Mouse (Mus musculus): ENCODE measurements at regions not wholly inside any gene's neighbourhood (a gene's known extent, or its start where the extent isn't known, plus 50 kb on each side); places are given as distances from the start of the nearest gene placed in this dataset.

DNA sequence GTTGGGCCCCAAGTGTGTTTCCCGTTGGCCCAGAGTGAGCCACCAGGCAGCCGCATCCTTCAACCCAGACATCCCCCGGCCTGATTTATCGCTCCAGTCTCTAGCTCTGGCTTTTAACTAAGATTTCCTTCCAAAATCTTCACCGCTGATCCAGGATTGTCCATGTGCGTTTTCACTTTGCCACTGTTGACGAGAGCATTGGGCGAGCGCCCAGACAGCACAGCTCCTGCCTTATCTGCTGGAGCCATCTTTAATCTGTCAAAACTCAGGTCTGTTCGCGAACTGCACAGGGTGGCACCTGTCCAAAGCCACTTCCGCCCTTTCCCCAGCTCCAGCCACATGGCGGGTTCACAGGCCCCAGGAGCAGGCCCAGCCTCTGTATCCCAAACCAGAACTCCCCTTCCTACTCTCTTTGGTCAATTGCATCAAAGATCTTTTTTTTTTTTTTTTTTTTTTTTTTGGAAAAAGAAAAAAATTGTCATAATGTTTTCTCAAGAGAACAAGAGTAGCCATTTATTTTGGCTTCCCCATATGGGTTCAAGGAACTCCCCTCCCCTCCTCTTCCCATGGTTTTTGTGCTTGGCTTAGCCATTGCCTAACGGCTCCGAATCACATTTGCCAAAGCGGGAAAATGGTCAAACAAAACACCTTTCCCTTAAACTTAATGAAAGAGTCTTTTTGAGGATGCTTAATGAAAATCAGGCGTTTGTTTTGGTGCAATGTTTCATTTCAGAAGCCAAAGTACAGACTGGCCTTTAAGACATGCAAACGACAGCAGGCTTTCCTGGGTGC is 98.2 kb downstream of the Cyp26a1 start:
- no peak overlapping the region for H3K4me3 ChIP-seq (replicated peaks)
- no peaks in the 10 kb centered on the region for H3K27me3 ChIP-seq
- H3K36me3 ChIP-seq, result no peaks in the 10 kb centered on the region
- peaks cover 4% of the 10 kb centered on the region; the same call in 1 of the 2 replicates for H3K4me1 ChIP-seq (replicated peaks)
- no peak overlapping the region for H3K4me2 ChIP-seq
- ATAC-seq (ENCODE audit: insufficient number of reproducible peaks, insufficient read depth, low FRiP score, low TSS enrichment, low read depth), result no peak
- H3K9me3 ChIP-seq, result no peaks in the 10 kb centered on the region
- H3K27ac ChIP-seq, result no peak overlapping the region
- no peak overlapping the region for H3K9ac ChIP-seq (replicated peaks)
- WGBS, result 87% methylated on average over 18 of the region's 18 CpGs

DNA sequence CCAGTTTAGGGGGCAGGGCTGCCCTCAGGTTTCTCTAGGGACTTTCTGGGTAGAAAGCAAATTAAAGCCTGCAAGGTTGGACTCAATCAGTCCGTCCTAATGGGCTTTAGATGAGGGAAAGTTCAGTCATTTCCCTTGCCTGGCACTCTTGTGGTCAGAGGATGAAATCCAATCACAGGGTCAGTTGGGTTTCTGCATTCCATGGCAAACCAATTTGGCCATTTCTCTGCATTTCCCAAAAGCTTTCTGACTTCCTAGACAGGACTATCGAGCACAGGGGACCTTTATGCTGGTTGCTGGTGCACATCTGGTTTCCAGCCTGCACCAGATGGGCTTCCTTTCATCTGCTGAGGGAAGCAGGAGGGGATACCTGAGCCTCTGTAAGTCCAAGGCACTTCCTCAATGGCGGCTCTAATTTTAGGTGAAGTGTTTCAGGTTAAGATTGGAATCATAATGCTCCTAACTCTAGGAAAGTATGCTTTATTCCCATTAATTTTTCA is 102.6 kb downstream of the Cyp26a1 start:
- 23% methylated on average over 3 of the region's 3 CpGs for WGBS
- H3K9me3 ChIP-seq, result no peaks in the 10 kb centered on the region
- ATAC-seq (ENCODE audit: insufficient number of reproducible peaks, insufficient read depth, low FRiP score, low TSS enrichment, low read depth), result no peak
- H3K9ac ChIP-seq (replicated peaks), result no peak overlapping the region
- no peak overlapping the region for H3K4me3 ChIP-seq (replicated peaks)
- H3K36me3 ChIP-seq, result no peaks in the 10 kb centered on the region
- H3K4me2 ChIP-seq, result no peak overlapping the region
- no peaks in the 10 kb centered on the region for H3K27me3 ChIP-seq
- no peaks in the 10 kb centered on the region for H3K4me1 ChIP-seq (replicated peaks)
- H3K27ac ChIP-seq, result no peak overlapping the region

DNA sequence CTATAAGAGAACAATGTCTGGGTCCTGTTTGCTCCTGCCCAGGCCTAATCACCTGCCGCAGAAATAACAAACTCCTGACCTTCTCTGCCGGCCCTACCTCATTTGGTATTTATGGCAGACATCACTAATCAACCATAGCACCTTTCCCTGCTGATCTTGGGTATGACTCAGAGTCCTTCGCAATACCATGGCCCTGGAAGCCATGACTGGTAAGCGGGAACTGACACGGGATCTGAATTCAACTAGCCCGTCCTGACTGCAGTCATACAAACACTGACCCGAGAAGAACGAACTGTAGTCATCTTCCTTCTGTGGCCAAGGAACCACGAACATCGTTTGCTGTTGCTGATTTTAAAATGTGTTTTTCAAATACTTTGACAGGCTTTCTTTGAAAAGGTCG is 112.1 kb downstream of the Cyp26a1 start:
- peaks cover 8% of the 10 kb centered on the region for H3K4me1 ChIP-seq (replicated peaks)
- no peak overlapping the region for H3K4me2 ChIP-seq
- H3K9ac ChIP-seq (replicated peaks), result no peak overlapping the region
- 81% methylated on average over 11 of the region's 11 CpGs for WGBS
- ATAC-seq (ENCODE audit: insufficient number of reproducible peaks, insufficient read depth, low FRiP score, low TSS enrichment, low read depth), result no peak
- H3K27me3 ChIP-seq, result peaks cover 6% of the 10 kb centered on the region; the same call in 1 of the 2 replicates
- no peaks in the 10 kb centered on the region for H3K9me3 ChIP-seq
- no peak overlapping the region for H3K27ac ChIP-seq
- H3K36me3 ChIP-seq, result no peaks in the 10 kb centered on the region
- no peak overlapping the region for H3K4me3 ChIP-seq (replicated peaks)

DNA sequence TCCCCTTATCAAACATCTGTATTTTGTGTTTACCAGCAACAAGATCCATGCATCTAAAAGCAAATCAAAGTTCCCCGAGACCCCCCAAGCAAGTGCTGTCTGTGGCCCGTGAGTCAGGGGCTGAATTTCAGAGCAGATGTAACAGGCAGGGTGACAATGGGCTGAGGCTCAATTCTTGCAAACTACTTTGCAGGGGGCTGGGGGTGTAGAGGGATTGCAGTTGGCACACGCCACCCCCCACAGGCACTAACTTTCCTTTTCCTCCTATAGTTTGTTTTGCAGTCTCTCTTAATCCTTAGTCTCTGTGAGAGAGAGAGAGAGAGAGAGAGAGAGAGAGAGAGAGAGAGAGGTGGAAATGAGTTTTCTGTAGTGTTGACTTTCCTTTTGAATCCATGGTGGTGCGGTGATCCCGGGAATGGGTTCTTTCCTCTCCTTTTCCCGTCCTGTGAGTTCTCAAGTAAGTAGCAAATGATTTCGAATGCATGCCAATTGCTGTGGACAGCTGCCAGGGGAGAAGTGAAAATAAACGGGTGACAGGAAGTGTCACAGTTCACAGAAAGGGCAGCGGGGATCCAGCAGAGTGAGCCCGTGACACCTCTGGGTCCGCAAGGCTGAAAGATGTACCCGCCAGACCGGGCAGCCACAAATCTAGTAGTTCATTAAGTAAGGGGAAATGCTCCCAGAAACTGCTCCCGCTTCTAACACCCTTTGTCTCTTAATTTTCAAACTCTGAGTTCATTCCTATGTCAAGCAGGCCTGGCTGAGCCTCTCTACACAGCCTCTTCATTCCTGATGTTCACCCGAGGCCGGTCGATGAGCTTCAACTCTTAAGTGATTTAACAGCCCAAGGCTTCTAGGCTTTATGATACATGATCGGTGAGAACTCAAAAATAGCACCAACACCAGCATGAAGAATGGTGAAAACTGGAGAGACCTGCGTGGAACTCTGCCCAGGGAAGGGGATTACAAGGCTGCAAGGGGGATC is 116.8 kb downstream of the Cyp26a1 start:
- no peaks in the 10 kb centered on the region for H3K9me3 ChIP-seq
- H3K27ac ChIP-seq, result 0 out of 2 replicates have a peak overlapping the region, but pooled peaks have one; percentile 0
- peak overlapping the region; percentile 21 for H3K4me2 ChIP-seq
- H3K36me3 ChIP-seq, result no peaks in the 10 kb centered on the region
- peaks cover 6% of the 10 kb centered on the region; the same call in 1 of the 2 replicates for H3K27me3 ChIP-seq
- H3K4me1 ChIP-seq (replicated peaks), result peaks cover 8% of the 10 kb centered on the region
- no peak overlapping the region for H3K9ac ChIP-seq (replicated peaks)
- H3K4me3 ChIP-seq (replicated peaks), result no peak overlapping the region
- no peak for ATAC-seq (ENCODE audit: insufficient number of reproducible peaks, insufficient read depth, low FRiP score, low TSS enrichment, low read depth)
- 15% methylated on average over 19 of the region's 19 CpGs for WGBS

DNA sequence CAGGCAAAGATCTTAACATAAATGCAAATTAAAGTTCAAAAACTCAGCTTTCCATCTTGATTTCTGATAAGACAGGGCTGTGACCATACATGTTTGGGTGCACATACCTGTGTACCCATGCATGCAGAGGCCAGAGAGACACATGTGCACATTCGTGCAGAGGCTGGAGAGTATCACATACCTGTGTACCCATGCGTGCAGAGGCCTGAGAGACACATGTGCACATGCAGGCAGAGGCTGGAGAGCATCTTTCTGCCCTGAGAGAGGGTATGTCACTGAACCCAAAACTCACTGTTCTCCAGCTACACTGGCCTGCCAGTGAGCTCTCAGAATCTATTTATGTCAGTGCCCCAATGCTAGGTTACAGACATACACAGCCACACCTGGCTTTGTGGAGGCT is 118.0 kb downstream of the Cyp26a1 start:
- WGBS, result 88% methylated on average over 2 of the region's 2 CpGs
- ATAC-seq (ENCODE audit: insufficient number of reproducible peaks, insufficient read depth, low FRiP score, low TSS enrichment, low read depth), result no peak
- peaks cover 8% of the 10 kb centered on the region for H3K4me1 ChIP-seq (replicated peaks)
- no peak overlapping the region for H3K27ac ChIP-seq
- H3K4me2 ChIP-seq, result no peak overlapping the region
- no peaks in the 10 kb centered on the region for H3K9me3 ChIP-seq
- H3K36me3 ChIP-seq, result no peaks in the 10 kb centered on the region
- no peak overlapping the region for H3K4me3 ChIP-seq (replicated peaks)
- H3K9ac ChIP-seq (replicated peaks), result no peak overlapping the region
- H3K27me3 ChIP-seq, result peaks cover 6% of the 10 kb centered on the region; the same call in 1 of the 2 replicates

DNA sequence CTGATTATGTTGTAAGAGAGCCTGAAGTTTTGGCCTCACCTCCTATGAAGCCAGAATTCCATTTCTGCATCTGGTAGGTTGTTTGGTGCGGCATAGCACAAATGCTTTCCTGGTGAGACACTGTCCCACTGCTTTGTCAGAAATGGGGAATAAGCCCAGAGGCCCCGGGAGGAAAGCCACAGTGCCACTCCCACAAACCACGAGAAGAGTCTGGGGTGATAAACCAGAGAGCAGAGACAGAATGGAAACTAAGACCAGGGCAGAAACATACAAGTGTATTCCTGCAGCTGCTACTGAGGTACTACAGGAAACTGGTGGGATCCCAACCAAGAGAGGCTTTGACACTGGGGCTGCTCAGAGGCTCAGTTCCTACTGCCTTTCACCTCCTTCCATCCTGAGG is 123.6 kb downstream of the Cyp26a1 start:
- Histone ChIP-seq H3K9ac (replicated peaks) (no peak overlapping the region), H3K4me1 (replicated peaks) (peaks cover 12% of the 10 kb centered on the region; the same call in 1 of the 2 replicates), H3K27ac (no peak overlapping the region), H3K4me3 (replicated peaks) (no peak overlapping the region), H3K27me3 (no peaks in the 10 kb centered on the region), H3K9me3 (no peaks in the 10 kb centered on the region), H3K4me2 (no peak overlapping the region), H3K36me3 (no peaks in the 10 kb centered on the region)
- no peak for ATAC-seq (ENCODE audit: insufficient number of reproducible peaks, insufficient read depth, low FRiP score, low TSS enrichment, low read depth)
- 64% methylated on average over 3 of the region's 3 CpGs for WGBS

DNA sequence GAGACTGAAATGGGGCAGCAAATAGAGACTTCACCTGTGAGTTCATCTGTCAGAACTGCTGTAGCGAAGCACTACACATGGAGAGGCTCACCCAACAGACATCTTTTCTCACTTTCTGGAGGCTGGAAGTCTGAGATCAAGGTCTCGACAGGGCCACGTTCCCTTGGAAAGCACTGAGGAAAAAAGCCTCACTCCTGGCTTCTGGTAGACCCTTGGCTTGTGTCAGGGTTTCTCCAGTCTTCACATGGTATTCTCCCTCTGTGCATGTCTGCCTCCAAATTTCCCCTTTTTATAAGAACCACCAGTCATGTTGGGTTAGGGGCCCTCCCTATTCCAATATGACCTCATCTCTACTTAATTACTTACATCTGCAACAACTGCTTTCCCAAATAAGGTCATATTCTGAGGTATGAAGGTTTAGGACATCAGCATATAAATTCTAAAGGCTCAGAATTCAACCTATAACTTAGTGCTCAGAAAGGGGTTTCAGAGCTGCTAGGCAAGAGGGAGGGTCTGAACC is 124.1 kb downstream of the Cyp26a1 start:
- Histone ChIP-seq H3K4me2 (no peak overlapping the region), H3K9me3 (no peaks in the 10 kb centered on the region), H3K4me1 (replicated peaks) (peaks cover 12% of the 10 kb centered on the region; the same call in 1 of the 2 replicates), H3K36me3 (no peaks in the 10 kb centered on the region), H3K27me3 (no peaks in the 10 kb centered on the region), H3K27ac (no peak overlapping the region), H3K4me3 (replicated peaks) (no peak overlapping the region), H3K9ac (replicated peaks) (no peak overlapping the region)
- WGBS, result 81% methylated on average over 3 of the region's 3 CpGs
- ATAC-seq (ENCODE audit: insufficient number of reproducible peaks, insufficient read depth, low FRiP score, low TSS enrichment, low read depth), result no peak

DNA sequence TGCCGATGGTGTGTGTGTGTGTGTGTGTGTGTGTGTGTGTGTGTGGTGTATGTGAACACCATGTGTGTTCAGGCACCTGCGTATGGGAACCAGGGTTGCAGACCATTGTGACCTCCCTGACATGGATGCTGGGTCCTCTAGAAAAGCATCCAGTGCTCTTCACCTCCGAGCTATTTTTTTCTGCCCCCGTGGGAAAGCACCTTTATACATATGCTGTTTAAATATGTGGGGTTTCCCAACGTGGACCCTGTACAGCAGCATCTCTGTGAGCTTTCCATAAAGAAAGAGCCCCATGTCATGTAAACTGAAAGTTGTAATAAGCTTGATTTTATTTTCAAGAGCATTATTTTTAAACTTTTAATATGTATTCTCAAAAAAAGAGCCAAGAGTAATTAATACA is 126.6 kb downstream of the Cyp26a1 start:
- WGBS, result 81% methylated on average over 5 of the region's 5 CpGs
- no peaks in the 10 kb centered on the region for H3K9me3 ChIP-seq
- H3K27ac ChIP-seq, result no peak overlapping the region
- H3K27me3 ChIP-seq, result no peaks in the 10 kb centered on the region
- H3K9ac ChIP-seq (replicated peaks), result no peak overlapping the region
- peaks cover 12% of the 10 kb centered on the region; the same call in 1 of the 2 replicates for H3K4me1 ChIP-seq (replicated peaks)
- H3K36me3 ChIP-seq, result no peaks in the 10 kb centered on the region
- H3K4me3 ChIP-seq (replicated peaks), result no peak overlapping the region
- no peak for ATAC-seq (ENCODE audit: insufficient number of reproducible peaks, insufficient read depth, low FRiP score, low TSS enrichment, low read depth)
- H3K4me2 ChIP-seq, result no peak overlapping the region

DNA sequence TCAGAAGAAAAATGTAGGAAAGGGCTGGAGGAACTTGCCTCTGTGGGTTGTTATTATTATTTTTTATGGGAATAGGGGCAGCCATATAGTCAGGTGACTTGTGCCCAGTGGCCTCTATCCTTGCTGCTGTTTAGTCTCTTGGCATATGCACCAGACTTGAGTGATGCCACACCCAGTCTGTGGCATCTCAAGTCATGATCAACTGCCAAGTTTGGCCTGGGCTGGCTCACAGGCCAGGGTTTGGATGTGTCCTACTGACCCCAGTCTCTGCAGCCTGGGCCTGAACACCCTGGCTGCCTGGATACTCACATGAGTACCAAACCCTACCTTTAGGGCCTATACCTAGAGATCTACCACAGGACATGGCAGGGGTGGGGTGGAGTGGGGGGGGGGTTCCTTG is 133.8 kb downstream of the Cyp26a1 start:
- ATAC-seq (ENCODE audit: insufficient number of reproducible peaks, insufficient read depth, low FRiP score, low TSS enrichment, low read depth), result no peak
- Histone ChIP-seq H3K4me2 (no peak overlapping the region), H3K9me3 (no peaks in the 10 kb centered on the region), H3K4me1 (replicated peaks) (no peaks in the 10 kb centered on the region), H3K9ac (replicated peaks) (no peak overlapping the region), H3K4me3 (replicated peaks) (no peak overlapping the region), H3K27ac (no peak overlapping the region), H3K27me3 (no peaks in the 10 kb centered on the region), H3K36me3 (no peaks in the 10 kb centered on the region)

DNA sequence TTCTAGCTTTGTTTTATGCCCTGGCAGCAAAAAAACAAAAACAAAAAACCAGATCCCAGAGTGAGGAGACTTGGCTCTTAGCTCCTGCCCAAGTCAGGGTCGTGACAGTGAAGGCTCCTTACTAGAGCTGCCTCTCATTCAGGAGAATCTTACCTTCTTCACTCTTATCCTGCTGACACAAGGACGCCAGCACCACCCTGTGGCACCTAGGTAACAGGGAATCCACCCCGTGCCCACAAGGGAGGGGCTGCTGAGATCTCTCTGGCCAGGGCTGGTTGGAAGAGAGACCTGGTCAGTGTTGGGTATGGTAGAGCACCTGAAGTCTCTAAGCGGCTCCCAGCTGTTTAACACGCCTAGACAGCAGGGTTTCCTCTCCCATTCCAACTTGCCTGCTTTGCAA is 139.3 kb downstream of the Cyp26a1 start:
- Histone ChIP-seq H3K27ac (no peak overlapping the region), H3K4me1 (replicated peaks) (no peaks in the 10 kb centered on the region), H3K27me3 (no peaks in the 10 kb centered on the region; the same call in 1 of the 2 replicates), H3K9ac (replicated peaks) (no peak overlapping the region), H3K4me2 (no peak overlapping the region), H3K4me3 (replicated peaks) (no peak overlapping the region), H3K9me3 (no peaks in the 10 kb centered on the region), H3K36me3 (no peaks in the 10 kb centered on the region)
- WGBS, result 52% methylated on average over 5 of the region's 5 CpGs
- ATAC-seq (ENCODE audit: insufficient number of reproducible peaks, insufficient read depth, low FRiP score, low TSS enrichment, low read depth), result no peak

Measured in limb, embryonic 12.5 days (tissue).